Mouse (Mus musculus) MEL-GATA-1-ER (cell line): Measurements from ENCODE around the gene Dmpk.
"Not testable (repeated sequence)": the region's sequence is repeated elsewhere in the genome, so short reads cannot be mapped to it uniquely, and the experiment has no call there.

Source experiments
- DNase-seq: peaks from one replicate; pipeline ENCODE4 v3.0.0-alpha.2; 2012; ENCODE audit warnings: low read depth; ENCODE audit errors: extremely low read depth

Dmpk gene

GRCm38 (mm10) chr7:19083701-19084100 lies at the start of gene Dmpk:
Dmpk (plus strand) TSS chr7:19083849.
- no peak for DNase-seq

GRCm38 (mm10) chr7:19044616-19045015 lies 39.0 kb upstream of the Dmpk start:
- DNase-seq: no peak

GRCm38 (mm10) chr7:19046286-19047069 lies 37.2 kb upstream of the Dmpk start:
- DNase-seq: no peak

- no peak for DNase-seq
Measured at GRCm38 (mm10) chr7:19048006-19048527, 35.6 kb upstream of the Dmpk start.

GRCm38 (mm10) chr7:19049252-19049651 lies 34.4 kb upstream of the Dmpk start:
- DNase-seq: no peak

GRCm38 (mm10) chr7:19050172-19050571 lies 33.5 kb upstream of the Dmpk start:
- DNase-seq: no peak

- no peak for DNase-seq
Measured at GRCm38 (mm10) chr7:19051161-19051560, 32.5 kb upstream of the Dmpk start.

- no peak for DNase-seq
Measured at GRCm38 (mm10) chr7:19052345-19053135, 31.1 kb upstream of the Dmpk start.

GRCm38 (mm10) chr7:19053136-19053532 lies 30.5 kb upstream of the Dmpk start:
- no peak for DNase-seq

GRCm38 (mm10) chr7:19054047-19054776 lies 29.4 kb upstream of the Dmpk start, which contains the start of gene Rsph6a:
Rsph6a (plus strand) TSS chr7:19054690.
- no peak for DNase-seq

- no peak for DNase-seq
Measured at GRCm38 (mm10) chr7:19054777-19055076, 28.9 kb upstream of the Dmpk start.

- no peak for DNase-seq
Measured at GRCm38 (mm10) chr7:19055108-19055507, 28.5 kb upstream of the Dmpk start.

- no peak for DNase-seq
Measured at GRCm38 (mm10) chr7:19057405-19057804, 26.2 kb upstream of the Dmpk start.

- no peak for DNase-seq
Measured at GRCm38 (mm10) chr7:19065896-19066295, 17.8 kb upstream of the Dmpk start.

- no peak for DNase-seq
Measured at GRCm38 (mm10) chr7:19067063-19067462, 16.6 kb upstream of the Dmpk start.

GRCm38 (mm10) chr7:19067935-19068334 lies 15.7 kb upstream of the Dmpk start:
- no peak for DNase-seq

GRCm38 (mm10) chr7:19068707-19069106 lies 14.9 kb upstream of the Dmpk start:
- peak; percentile 57 for DNase-seq

- DNase-seq: peak; percentile 36
Measured at GRCm38 (mm10) chr7:19069500-19069899, 14.1 kb upstream of the Dmpk start.

GRCm38 (mm10) chr7:19071024-19071423 lies 12.6 kb upstream of the Dmpk start:
- not testable (repeated sequence) for DNase-seq

- no peak for DNase-seq
Measured at GRCm38 (mm10) chr7:19073504-19073903, 10.1 kb upstream of the Dmpk start.

GRCm38 (mm10) chr7:19074494-19074893 lies 9.2 kb upstream of the Dmpk start:
- no peak for DNase-seq

GRCm38 (mm10) chr7:19075231-19075630 lies 8.4 kb upstream of the Dmpk start:
- no peak for DNase-seq
